Mouse (Mus musculus) thymus, postnatal 4 days (tissue): ENCODE results near the gene Grk6.
A peak's percentile ranks its signal among the peaks of the same experiment; 100 is the strongest.
"Not testable (repeated sequence)": the region's sequence is repeated elsewhere in the genome, so short reads cannot be mapped to it uniquely, and the experiment has no call there.

Experiments
- DNase-seq: peaks from one replicate; pipeline ENCODE4 v3.0.0; 2021

The Grk6 gene

DNA sequence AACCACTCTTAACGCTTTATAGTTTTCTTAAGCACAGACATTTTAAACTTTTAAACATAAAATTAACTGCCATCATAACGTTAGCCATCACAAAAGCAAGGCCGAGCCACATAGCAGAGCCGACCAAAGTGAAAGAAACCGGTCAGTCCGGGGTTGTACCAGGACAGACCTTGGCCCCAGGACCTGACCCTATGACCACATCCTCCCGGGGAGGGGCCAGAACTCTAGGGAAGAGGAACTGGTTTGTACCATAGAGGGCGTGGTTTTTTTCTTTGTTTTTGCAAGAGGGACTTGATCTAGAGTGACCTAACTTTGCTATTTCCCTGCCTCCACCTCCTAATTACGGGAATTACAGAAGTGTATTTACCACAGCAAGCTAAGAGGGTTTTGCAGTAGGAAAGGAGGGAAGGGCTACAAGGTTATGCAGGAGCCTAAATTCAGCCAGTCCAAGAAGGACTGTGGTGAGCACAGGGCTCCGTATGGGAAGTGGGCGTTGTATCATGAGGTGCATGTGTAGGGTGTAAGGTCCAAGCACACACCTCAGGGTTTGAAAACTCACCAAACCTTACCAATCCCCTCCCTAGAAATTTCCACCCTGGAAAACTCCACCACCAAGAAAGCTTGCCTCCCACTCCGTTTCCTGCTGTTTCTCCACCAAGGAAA lies 15.5 kb upstream of the Grk6 start:
- DNase-seq = no peak

GRCm38 (mm10) chr13:55430566-55430965 lies 14.3 kb upstream of the Grk6 start:
- DNase-seq = no peak

- DNase-seq = peak; percentile 52
Measured at GRCm38 (mm10) chr13:55431889-55432685, 12.8 kb upstream of the Grk6 start.

DNA sequence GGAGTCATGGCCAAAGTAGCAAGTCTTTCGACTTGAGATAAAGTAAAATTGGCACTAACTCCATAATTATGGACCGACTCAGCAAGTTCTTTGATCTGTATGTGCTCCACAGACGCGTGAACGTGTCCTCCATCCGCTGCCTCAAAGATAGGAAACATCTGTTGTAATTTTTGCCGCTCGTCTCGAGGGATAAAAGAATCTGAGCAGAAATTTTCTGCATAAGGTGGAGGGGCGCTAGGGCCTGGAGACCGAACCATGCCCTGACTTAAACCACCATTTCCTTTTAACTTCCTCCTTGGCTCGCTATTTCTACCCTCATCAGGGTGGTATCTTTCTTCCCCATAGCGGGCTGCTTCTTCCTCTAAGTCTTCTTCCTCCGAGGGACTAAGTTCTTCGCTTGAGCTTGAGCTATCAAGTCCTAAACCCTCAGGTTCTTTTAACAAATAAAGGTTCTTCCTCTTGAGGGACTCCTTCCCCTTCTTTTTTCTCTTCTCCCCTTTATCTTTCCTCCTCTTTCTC lies 7.7 kb upstream of the Grk6 start:
- not testable (repeated sequence) for DNase-seq

DNA sequence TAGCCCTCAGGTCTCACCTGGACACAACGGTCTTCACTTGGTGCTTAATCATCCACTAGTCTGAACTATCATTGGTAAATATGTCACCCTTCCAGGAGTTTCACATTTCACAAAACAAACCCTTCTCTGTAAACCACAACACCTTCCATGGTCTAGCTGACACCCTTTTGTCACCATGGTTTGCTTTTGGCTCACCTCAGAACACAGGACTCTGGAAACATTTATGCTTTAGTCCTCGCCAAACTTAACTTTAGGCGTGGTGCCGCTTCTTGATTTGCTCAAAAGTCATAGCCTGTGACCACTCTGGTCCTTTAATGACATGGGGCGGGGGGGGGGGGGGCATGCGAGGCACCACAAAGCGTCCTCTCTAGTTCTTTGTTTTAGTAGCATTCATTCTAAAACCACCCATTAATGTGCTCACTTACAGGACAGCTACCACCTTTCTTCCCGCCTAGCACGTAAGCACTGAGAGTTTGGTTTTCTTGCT lies 1.0 kb upstream of the Grk6 start:
- peak; percentile 30 for DNase-seq

DNA sequence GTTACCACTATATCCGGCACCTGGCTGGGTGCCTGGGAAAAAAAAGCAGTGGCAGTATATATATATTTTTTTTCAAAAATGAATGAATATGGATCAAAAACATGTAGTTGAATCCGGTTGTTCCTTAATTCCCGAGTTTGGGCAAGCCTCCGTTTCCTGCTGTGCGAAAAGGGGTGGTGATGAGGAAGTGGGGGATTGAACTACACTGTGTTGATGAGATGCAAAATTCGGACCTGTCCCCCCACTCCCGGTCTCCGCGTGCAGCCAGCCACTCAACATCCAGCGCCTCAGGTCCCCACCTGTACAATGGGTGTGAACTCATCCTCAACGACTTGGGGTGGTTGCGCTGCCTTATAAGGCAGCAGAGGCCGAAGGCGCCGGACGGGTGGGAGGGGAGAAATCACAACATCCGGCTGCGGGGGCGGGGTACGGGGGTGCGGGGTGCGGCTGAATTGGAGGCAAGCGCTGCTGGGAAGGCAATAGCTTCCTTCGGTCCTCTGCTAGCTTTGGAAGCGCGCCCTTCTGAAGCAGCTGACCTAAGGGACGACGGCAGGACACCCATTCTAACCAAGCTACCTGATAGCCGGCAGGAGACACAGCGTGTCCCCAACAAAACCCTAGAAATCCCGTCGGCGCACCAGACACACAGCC lies 461 bp upstream of the Grk6 start:
- peak; percentile 89 for DNase-seq

GRCm38 (mm10) chr13:55445361-55446091 lies 654 bp downstream of the Grk6 start:
- DNase-seq = peak; percentile 70

- DNase-seq = peak; percentile 36
Measured at GRCm38 (mm10) chr13:55446483-55447105, 1.7 kb downstream of the Grk6 start.

DNA sequence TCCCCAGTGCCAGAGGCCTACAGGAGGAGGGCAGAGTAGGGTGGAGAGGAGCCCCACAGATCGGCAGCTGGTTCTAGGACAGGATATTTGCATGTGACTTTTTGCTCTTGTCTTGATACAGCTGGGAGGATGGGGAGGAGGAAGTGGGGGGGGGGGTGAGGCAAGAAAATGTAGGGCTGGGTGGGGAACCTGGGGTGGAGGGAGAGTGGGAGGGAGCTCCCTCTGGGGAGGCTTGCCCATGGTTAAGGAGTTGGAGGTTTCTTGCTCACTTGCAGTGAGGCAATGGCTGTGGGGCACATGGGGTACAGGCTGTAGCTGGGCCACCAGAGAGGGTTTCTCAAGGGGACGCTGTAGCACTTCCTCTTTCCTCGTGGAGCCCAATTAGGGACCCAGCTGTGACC lies 2.7 kb downstream of the Grk6 start:
- DNase-seq = peak; percentile 73

GRCm38 (mm10) chr13:55448131-55448530 lies 3.3 kb downstream of the Grk6 start:
- DNase-seq = no peak

DNA sequence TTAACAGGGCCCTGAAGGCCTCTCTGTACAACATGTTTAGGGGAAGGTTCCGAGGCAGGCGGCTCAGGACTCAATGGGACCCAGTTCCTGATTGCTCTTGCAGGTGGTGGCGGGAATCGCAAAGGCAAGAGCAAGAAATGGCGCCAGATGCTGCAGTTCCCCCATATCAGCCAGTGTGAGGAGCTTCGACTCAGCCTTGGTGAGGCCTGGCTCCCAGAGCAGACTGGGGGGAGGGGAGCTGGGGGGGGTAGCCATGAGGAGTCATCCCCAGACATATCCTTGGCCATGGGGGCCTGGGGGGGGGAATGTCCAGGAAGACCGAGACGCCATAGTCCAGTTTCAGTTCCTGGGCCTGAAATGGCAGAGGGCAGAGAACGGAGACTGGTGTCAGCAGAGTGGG lies 4.3 kb downstream of the Grk6 start:
- peak; percentile 58 for DNase-seq

GRCm38 (mm10) chr13:55449679-55450441 lies 5.0 kb downstream of the Grk6 start:
- DNase-seq = peak; percentile 72

GRCm38 (mm10) chr13:55450511-55450980 lies 5.7 kb downstream of the Grk6 start:
- no peak for DNase-seq

DNA sequence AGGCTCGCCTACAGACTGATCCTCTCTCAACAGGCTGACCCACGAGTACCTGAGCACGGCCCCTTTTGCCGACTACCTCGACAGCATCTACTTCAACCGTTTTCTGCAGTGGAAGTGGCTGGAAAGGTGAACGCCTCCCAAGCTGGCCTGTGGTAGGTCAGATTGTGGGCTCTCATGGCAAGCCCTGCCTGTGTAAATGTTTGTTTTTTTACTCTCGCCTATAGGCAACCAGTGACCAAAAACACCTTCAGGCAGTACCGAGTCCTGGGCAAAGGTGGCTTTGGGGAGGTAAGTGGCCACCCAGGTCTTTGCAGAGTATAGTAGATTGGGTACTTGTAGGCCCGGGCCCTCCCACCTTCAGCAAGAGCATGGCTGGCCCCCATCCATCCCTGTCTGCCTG lies 6.4 kb downstream of the Grk6 start:
- no peak for DNase-seq

- DNase-seq = no peak
Measured at GRCm38 (mm10) chr13:55451785-55452549, 7.1 kb downstream of the Grk6 start.

DNA sequence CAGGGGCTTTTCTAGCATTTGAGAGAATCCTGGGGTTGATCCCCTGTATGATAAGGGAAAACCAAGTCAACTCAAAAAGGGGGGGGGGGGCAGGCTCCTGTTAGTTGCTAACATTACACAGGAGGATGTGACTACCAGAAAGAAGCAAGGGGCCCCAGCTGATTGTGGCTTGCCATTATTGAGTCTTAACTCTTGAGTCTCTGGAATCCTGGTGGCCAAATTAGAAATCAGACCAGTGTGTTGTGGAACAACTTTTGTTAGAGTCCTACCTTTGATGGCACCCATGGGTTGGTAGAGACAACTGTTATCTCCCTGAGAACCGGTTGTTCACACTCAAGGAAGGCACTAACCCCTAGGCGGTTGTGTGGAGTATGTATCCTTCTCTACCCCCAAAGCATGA lies 18.1 kb downstream of the Grk6 start:
- peak; percentile 25 for DNase-seq

DNA sequence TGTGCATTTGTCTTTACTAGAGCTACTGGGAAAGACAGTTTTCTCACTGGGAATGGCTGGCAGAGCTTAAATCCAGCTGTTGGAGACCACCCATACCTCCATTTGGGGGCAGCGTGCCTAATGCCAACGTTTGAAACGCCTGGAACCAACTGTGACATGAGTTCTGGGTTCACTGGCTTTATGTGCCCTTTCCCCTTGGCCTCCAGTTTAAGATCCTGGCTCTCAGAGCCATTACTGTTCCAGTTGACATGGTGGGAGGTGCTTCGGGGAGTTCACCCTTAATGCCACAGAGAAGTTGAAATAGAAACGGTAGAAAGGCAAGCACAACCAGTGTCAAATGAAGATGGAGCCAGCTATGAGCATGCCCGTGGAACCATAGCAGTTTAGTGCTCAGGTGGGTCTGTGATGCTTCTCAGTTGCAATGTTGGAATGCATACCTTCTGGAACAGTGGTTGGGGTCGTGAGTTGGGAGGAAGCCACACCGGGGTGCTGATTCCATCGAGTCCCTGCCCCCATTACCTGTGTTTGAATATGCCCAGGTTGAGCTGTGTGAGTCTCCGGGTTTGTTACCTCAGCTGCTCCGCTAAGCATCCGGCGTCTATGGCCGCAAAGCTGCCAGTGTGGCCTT lies 18.6 kb downstream of the Grk6 start:
- no peak for DNase-seq

GRCm38 (mm10) chr13:55464027-55464884 lies 19.4 kb downstream of the Grk6 start, which contains the start of gene Prr7:
TSS of gene Prr7 (plus strand) at chr13:55464267.
- peak; percentile 82 for DNase-seq

- peak; percentile 28 for DNase-seq
Measured at GRCm38 (mm10) chr13:55465184-55465583, 20.3 kb downstream of the Grk6 start.
